Mouse (Mus musculus) liver, postnatal 0 days (tissue): ENCODE data around the gene Hsd3b5. TPM values are rescaled to one million over a fixed set of nuclear protein-coding genes. Genes with fewer than 3 reads are reported as not detected.
A peak's percentile ranks its signal among the peaks of the same experiment; 100 is the strongest.
"Not testable (repeated sequence)": the region's sequence is repeated elsewhere in the genome, so short reads cannot be mapped to it uniquely, and the experiment has no call there.

Source experiments
- ATAC-seq: fragments of 200-750 bp; cut with Nextera tagmentation; 2 replicates; pipeline ENCODE4 v1.8.0; 2017; ENCODE audit warnings: mild to moderate bottlenecking, moderate library complexity
- DNase-seq: peaks from one replicate; pipeline ENCODE4 v3.0.0-alpha.2; 2016
- H3K27ac ChIP-seq: fragments of 300-500 bp; sonication (generic); 2 replicates; pipeline ENCODE4 v1.5.1; 2014; ENCODE audit warnings: antibody characterized with exemption, moderate library complexity, mild to moderate bottlenecking, low read depth
- H3K27me3 ChIP-seq: fragments of 300-500 bp; sonication (generic); 2 replicates; pipeline ENCODE4 v1.6.1; 2014; ENCODE audit warnings: low read length, control low read depth, mixed read lengths; ENCODE audit not compliant: insufficient read depth
- H3K36me3 ChIP-seq: fragments of 300-500 bp; sonication (generic); replicated peaks from 2 replicates; pipeline ENCODE4 v1.6.1; 2014; ENCODE audit warnings: mild to moderate bottlenecking, control low read depth, low read length, moderate library complexity, mixed read lengths; ENCODE audit not compliant: insufficient read depth
- H3K4me1 ChIP-seq: fragments of 300-500 bp; sonication (generic); 2 replicates; pipeline ENCODE4 v1.6.1; 2014; ENCODE audit warnings: antibody characterized with exemption, mild to moderate bottlenecking, control low read depth; ENCODE audit not compliant: insufficient read depth
- H3K4me2 ChIP-seq: fragments of 300-500 bp; sonication (generic); 2 replicates; pipeline ENCODE4 v1.6.1; 2014; ENCODE audit warnings: low read depth, mild to moderate bottlenecking, low read length, moderate library complexity, mixed read lengths
- H3K4me3 ChIP-seq: fragments of 300-500 bp; sonication (generic); 2 replicates; pipeline ENCODE4 v1.5.1; 2014; ENCODE audit warnings: low read depth, low read length
- H3K9ac ChIP-seq: fragments of 300-500 bp; sonication (generic); replicated peaks from 2 replicates; pipeline ENCODE4 v1.6.1; 2014; ENCODE audit warnings: mild to moderate bottlenecking, moderate library complexity
- H3K9me3 ChIP-seq: fragments of 300-500 bp; sonication (generic); 2 replicates; pipeline ENCODE4 v1.6.1; 2016; ENCODE audit warnings: mild to moderate bottlenecking, control low read depth, low read length, mixed read lengths
- CTCF ChIP-seq: sonication (generic); IDR thresholded peaks from 2 replicates; pipeline ENCODE4 v1.5.1; 2016; ENCODE audit warnings: antibody characterized with exemption, low read depth
- EP300 ChIP-seq: IDR thresholded peaks from 2 replicates; pipeline ENCODE4 v1.6.1; 2016; ENCODE audit warnings: antibody characterized with exemption, low read depth, mild to moderate bottlenecking
- whole genome bisulfite sequencing: fragments of 180-500 bp; shearing (Covaris S2); extraction: QIAGEN DNeasy Blood & Tissue Kit; methylation state at CpG from one replicate; pipeline ENCODE4 v1.1.7; 2014; ENCODE audit not compliant: insufficient replicate concordance; 5-methylcytosine and 5-hydroxymethylcytosine counted together
- polyA plus RNA-seq: library from polyadenylated mRNA; unstranded; fragments of >200 nt; fragmentation: Nextera tagmentation; extraction: Ambion mirVana; gene quantifications from 2 replicates; pipeline ENCODE4 v1.2.1, GENCODE M21; 2015

The Hsd3b5 gene
- polyA plus RNA-seq, 1 experiment from 2014 or later: 0.49 TPM

GRCm38 (mm10) chr3:98588707-98589106, 41.3 kb downstream of the Hsd3b5 start, which contains the start of gene Gm10681:
TSS of gene Gm10681 (minus strand) at chr3:98588807.
- ATAC-seq: no peak
- peak within 1 kb of the TSS; percentile 31; the same call in 1 of the 2 replicates for H3K27ac ChIP-seq

GRCm38 (mm10) chr3:98587721-98588120, 42.3 kb downstream of the Hsd3b5 start:
- H3K27ac ChIP-seq: peak overlapping the region; percentile 31
- DNase-seq: no peak
- no peak overlapping the region for H3K4me2 ChIP-seq
- ATAC-seq: peak; percentile 90
- no peak overlapping the region for H3K4me3 ChIP-seq
- no peak overlapping the region for H3K9ac ChIP-seq
- no peaks in the 10 kb centered on the region for H3K9me3 ChIP-seq
- TF ChIP-seq EP300 (peak; percentile 65; the same call in 1 of the 2 replicates), CTCF (no peak)
- H3K4me1 ChIP-seq: no peaks in the 10 kb centered on the region
- H3K36me3 ChIP-seq: no peaks in the 10 kb centered on the region
- 59% methylated on average over 2 of the region's 2 CpGs for WGBS
- H3K27me3 ChIP-seq: no peaks in the 10 kb centered on the region

More at GRCm38 (mm10) chr3:98588707-98589106, 41.3 kb downstream of the Hsd3b5 start, which contains the start of gene Gm10681:
- no peak for TF ChIP-seq CTCF
- no peak for TF ChIP-seq EP300
- Histone ChIP-seq H3K9ac (no peak within 1 kb of the TSS), H3K4me1 (no peaks in the 10 kb centered on the region), H3K36me3 (no peaks in the 10 kb centered on the region), H3K9me3 (no peaks in the 10 kb centered on the region), H3K4me2 (no peak within 1 kb of the TSS), H3K4me3 (no peak within 1 kb of the TSS), H3K27me3 (no peaks in the 10 kb centered on the region)
- no peak for DNase-seq

DNA sequence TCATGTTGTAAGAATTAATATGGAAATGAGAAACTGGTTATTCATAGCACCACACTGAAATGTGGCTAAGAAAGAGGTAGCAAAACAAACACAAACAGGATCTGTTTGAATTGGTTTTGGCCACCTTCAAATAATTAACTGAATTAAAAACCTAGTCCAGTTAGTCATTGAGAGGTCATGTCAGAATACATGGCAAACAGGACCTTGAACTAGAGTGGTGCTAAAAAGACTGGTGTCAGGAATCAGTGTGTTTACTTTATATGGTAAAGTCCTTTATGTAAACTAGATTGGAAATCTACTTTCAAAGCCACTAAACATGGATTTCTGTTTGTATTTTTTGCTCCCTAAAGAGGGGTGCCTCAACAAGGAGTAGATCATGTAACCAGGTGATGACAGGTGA, 47.4 kb downstream of the Hsd3b5 start:
- not testable (repeated sequence) for H3K9me3 ChIP-seq, H3K4me3 ChIP-seq, H3K27me3 ChIP-seq, H3K36me3 ChIP-seq, H3K4me1 ChIP-seq, H3K4me2 ChIP-seq, H3K9ac ChIP-seq, H3K27ac ChIP-seq, DNase-seq
- peak; percentile 83 for ATAC-seq

DNA sequence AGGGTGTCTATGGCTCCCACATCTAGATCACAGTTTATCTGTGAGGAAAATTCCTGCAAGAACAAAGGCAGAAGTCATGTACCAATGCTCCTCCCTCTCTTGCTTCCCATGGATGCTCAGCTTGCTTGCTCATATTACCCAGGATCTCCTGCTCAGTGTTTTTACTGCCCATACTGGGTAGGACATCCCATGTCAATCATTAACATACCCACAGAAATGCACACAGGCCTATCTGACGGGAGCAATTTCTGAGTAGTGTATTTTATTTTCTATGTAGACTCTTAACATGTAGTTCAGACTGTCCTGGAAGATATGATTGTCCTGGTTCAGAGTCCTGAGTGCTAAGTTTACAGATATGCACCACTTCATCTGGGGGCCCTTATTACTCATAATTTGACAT, 47.9 kb downstream of the Hsd3b5 start:
- H3K36me3 ChIP-seq, DNase-seq, H3K4me3 ChIP-seq, H3K27me3 ChIP-seq, H3K9ac ChIP-seq, H3K9me3 ChIP-seq, H3K4me1 ChIP-seq, H3K27ac ChIP-seq, H3K4me2 ChIP-seq: not testable (repeated sequence)
- WGBS: no CpG with 5 or more reads among the region's 1 CpGs
- ATAC-seq: peak; percentile 80

GRCm38 (mm10) chr3:98581024-98581423, 49.0 kb downstream of the Hsd3b5 start:
- H3K9me3 ChIP-seq, ATAC-seq, H3K27ac ChIP-seq, H3K4me1 ChIP-seq, DNase-seq, H3K27me3 ChIP-seq, H3K4me3 ChIP-seq, H3K9ac ChIP-seq, H3K4me2 ChIP-seq, H3K36me3 ChIP-seq: not testable (repeated sequence)
- 83% methylated on average over 1 of the region's 1 CpGs for WGBS

Other genes with a start within 250 kb of the Hsd3b5 start
- gene Zfp697, start 247.8 kb downstream of the Hsd3b5 start, polyA plus RNA-seq: 2.8 and 2.9 TPM in 2 replicates
- gene Gm4450, start 173.1 kb downstream of the Hsd3b5 start, polyA plus RNA-seq: 0.13 TPM in 1 of 2 replicates, not detected in the other
- 0.07 and 0.40 TPM in 2 replicates for gene Hsd3b4, start 119.7 kb downstream of the Hsd3b5 start, polyA plus RNA-seq
- gene Gm10681, start 41.4 kb downstream of the Hsd3b5 start, polyA plus RNA-seq: 0.40 and 0.78 TPM in 2 replicates
- gene Hsd3b2, start 94.3 kb upstream of the Hsd3b5 start, polyA plus RNA-seq: 2.0 and 2.1 TPM in 2 replicates
- 83.5 and 99.1 TPM in 2 replicates for gene Hsd3b3, start 132.9 kb upstream of the Hsd3b5 start, polyA plus RNA-seq
- gene Hsd3b6, start 184.2 kb upstream of the Hsd3b5 start, polyA plus RNA-seq: 0.81 and 1.5 TPM in 2 replicates
- gene Hsd3b1, start 229.5 kb upstream of the Hsd3b5 start, polyA plus RNA-seq: 56.4 and 60.2 TPM in 2 replicates